Mouse (Mus musculus): Measurements from ENCODE around the gene Zfp106.
"Not testable (repeated sequence)": the region's sequence is repeated elsewhere in the genome, so short reads cannot be mapped to it uniquely, and the experiment has no call there.

Gene Zfp106

GRCm38 (mm10) chr2:120563235-120563990, at the start of gene Zfp106:
TSS of gene Zfp106 (minus strand) at chr2:120563843.
- peak; percentile 86 to 90 for DNase-seq (ENCODE audit: low spot score in 2 of 2)

- DNase-seq (ENCODE audit: low spot score in 2 of 2): peak; percentile 92 to 93
Observed at GRCm38 (mm10) chr2:120608830-120609723, 45.4 kb upstream of the Zfp106 start, which contains the start of the genes Haus2 and Lrrc57. TSS of gene Haus2 (plus strand) at chr2:120609383. TSS of gene Lrrc57 (minus strand) at chr2:120609520.

- DNase-seq (ENCODE audit: low spot score in 2 of 2): peak; percentile 43 to 52
Observed at GRCm38 (mm10) chr2:120606021-120606690, 42.5 kb upstream of the Zfp106 start.

- DNase-seq (ENCODE audit: low spot score in 2 of 2): no peak
Observed at GRCm38 (mm10) chr2:120599506-120599905, 35.9 kb upstream of the Zfp106 start.

- DNase-seq (ENCODE audit: low spot score in 2 of 2): peak in 1 of 2 experiments; percentile 29
Observed at GRCm38 (mm10) chr2:120597734-120598133, 34.1 kb upstream of the Zfp106 start.

- no peak for DNase-seq (ENCODE audit: low spot score in 2 of 2)
Observed at GRCm38 (mm10) chr2:120592227-120592626, 28.6 kb upstream of the Zfp106 start.

- DNase-seq (ENCODE audit: low spot score in 2 of 2): peak; percentile 66 to 71
Observed at GRCm38 (mm10) chr2:120589759-120590158, 26.1 kb upstream of the Zfp106 start.

- DNase-seq (ENCODE audit: low spot score in 2 of 2): no peak
Observed at GRCm38 (mm10) chr2:120578286-120578685, 14.6 kb upstream of the Zfp106 start.

GRCm38 (mm10) chr2:120577799-120578198, 14.2 kb upstream of the Zfp106 start:
- DNase-seq (ENCODE audit: low spot score in 2 of 2): no peak

- DNase-seq (ENCODE audit: low spot score in 2 of 2): no peak
Observed at GRCm38 (mm10) chr2:120575978-120576377, 12.3 kb upstream of the Zfp106 start.

- no peak for DNase-seq (ENCODE audit: low spot score in 2 of 2)
Observed at GRCm38 (mm10) chr2:120575121-120575520, 11.5 kb upstream of the Zfp106 start.

- DNase-seq (ENCODE audit: low spot score in 2 of 2): not testable (repeated sequence)
Observed at GRCm38 (mm10) chr2:120572161-120572560, 8.5 kb upstream of the Zfp106 start.

GRCm38 (mm10) chr2:120571081-120571480, 7.4 kb upstream of the Zfp106 start:
- no peak for DNase-seq (ENCODE audit: low spot score in 2 of 2)

GRCm38 (mm10) chr2:120567798-120568320, 4.2 kb upstream of the Zfp106 start:
- no peak for DNase-seq (ENCODE audit: low spot score in 2 of 2)

- DNase-seq (ENCODE audit: low spot score in 2 of 2): peak; percentile 94 to 95
Observed at GRCm38 (mm10) chr2:120566886-120567797, 3.5 kb upstream of the Zfp106 start, which contains the start of gene Snap23. TSS of gene Snap23 (plus strand) at chr2:120567671.

- DNase-seq (ENCODE audit: low spot score in 2 of 2): no peak
Observed at GRCm38 (mm10) chr2:120565363-120565762, 1.7 kb upstream of the Zfp106 start.

- not testable (repeated sequence) for DNase-seq (ENCODE audit: low spot score in 2 of 2)
Observed at GRCm38 (mm10) chr2:120564548-120565188, 1.0 kb upstream of the Zfp106 start.

- DNase-seq (ENCODE audit: low spot score in 2 of 2): no peak
Observed at GRCm38 (mm10) chr2:120562859-120563234, 796 bp downstream of the Zfp106 start.

- no peak for DNase-seq (ENCODE audit: low spot score in 2 of 2)
Observed at GRCm38 (mm10) chr2:120561524-120561923, 2.1 kb downstream of the Zfp106 start.

GRCm38 (mm10) chr2:120558813-120559212, 4.8 kb downstream of the Zfp106 start:
- no peak for DNase-seq (ENCODE audit: low spot score in 2 of 2)

Measured in right cerebral cortex, adult 2 months (tissue).